Mouse (Mus musculus): ENCODE results near the gene Ppp1r13b. TPM values are rescaled to one million over a fixed set of nuclear protein-coding genes. Genes with fewer than 3 reads are reported as not detected.

Ppp1r13b gene
- polyA plus RNA-seq, 1 experiment from 2014 or later: 5.6 TPM

DNA sequence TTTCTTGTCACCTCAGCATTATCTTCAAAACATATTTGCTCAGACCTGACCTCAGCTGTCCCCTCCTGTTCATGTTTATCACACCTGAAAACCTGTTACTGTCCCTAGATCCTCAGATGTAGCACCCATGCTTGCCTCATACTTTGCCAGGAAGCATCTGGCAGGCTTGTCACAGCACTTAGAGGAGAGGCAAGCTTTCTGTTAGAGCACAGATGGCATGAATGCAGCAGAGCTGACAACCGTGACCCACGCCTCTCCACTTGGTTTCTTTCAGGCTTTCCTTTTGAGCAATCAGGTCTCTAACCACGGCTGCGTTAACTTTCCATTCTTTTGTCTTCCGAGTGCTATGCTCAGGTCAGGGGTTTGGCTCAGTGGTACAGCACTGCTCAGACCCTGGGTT lies 78.5 kb downstream of the Ppp1r13b start:
- H3K9me3 ChIP-seq (ENCODE audit: control insufficient read depth, low read length): no peaks in the 10 kb centered on the region
- H3K4me2 ChIP-seq (ENCODE audit: low read depth, low read length): no peak overlapping the region
- no peak overlapping the region for H3K4me3 ChIP-seq (ENCODE audit: low read length)
- H3K9ac ChIP-seq (ENCODE audit: low read depth, low read length): no peak overlapping the region
- H3K4me1 ChIP-seq (ENCODE audit: control insufficient read depth, insufficient read depth, low read length): no peaks in the 10 kb centered on the region
- H3K27me3 ChIP-seq (replicated peaks; ENCODE audit: control insufficient read depth, insufficient read depth, low read length): no peaks in the 10 kb centered on the region
- no peak overlapping the region for H3K27ac ChIP-seq (ENCODE audit: low read length)
- peaks cover 35% of the 10 kb centered on the region for H3K36me3 ChIP-seq (ENCODE audit: control insufficient read depth, insufficient read depth, low read length)
- WGBS: 88% methylated on average over 5 of the region's 5 CpGs
- no peak for ATAC-seq

- Histone ChIP-seq H3K4me3 (ENCODE audit: low read length) (no peak overlapping the region), H3K36me3 (ENCODE audit: control insufficient read depth, insufficient read depth, low read length) (peaks cover 41% of the 10 kb centered on the region), H3K9me3 (ENCODE audit: control insufficient read depth, low read length) (no peaks in the 10 kb centered on the region), H3K4me2 (ENCODE audit: low read depth, low read length) (no peak overlapping the region), H3K9ac (ENCODE audit: low read depth, low read length) (no peak overlapping the region), H3K4me1 (ENCODE audit: control insufficient read depth, insufficient read depth, low read length) (no peaks in the 10 kb centered on the region), H3K27me3 (replicated peaks; ENCODE audit: control insufficient read depth, insufficient read depth, low read length) (no peaks in the 10 kb centered on the region), H3K27ac (ENCODE audit: low read length) (no peak overlapping the region)
- 90% methylated on average over 12 of the region's 12 CpGs for WGBS
- ATAC-seq: no peak
Measured at GRCm38 (mm10) chr12:111827556-111827955, 80.4 kb downstream of the Ppp1r13b start.

- WGBS: 61% methylated on average over 4 of the region's 4 CpGs
- Histone ChIP-seq H3K4me3 (ENCODE audit: low read length) (no peak overlapping the region), H3K27ac (ENCODE audit: low read length) (no peak overlapping the region), H3K4me1 (ENCODE audit: control insufficient read depth, insufficient read depth, low read length) (peaks cover 38% of the 10 kb centered on the region), H3K4me2 (ENCODE audit: low read depth, low read length) (no peak overlapping the region), H3K9me3 (ENCODE audit: control insufficient read depth, low read length) (no peaks in the 10 kb centered on the region), H3K9ac (ENCODE audit: low read depth, low read length) (peak overlapping the region; percentile 26; the same call in 1 of the 2 replicates), H3K36me3 (ENCODE audit: control insufficient read depth, insufficient read depth, low read length) (peaks cover 26% of the 10 kb centered on the region), H3K27me3 (replicated peaks; ENCODE audit: control insufficient read depth, insufficient read depth, low read length) (no peaks in the 10 kb centered on the region)
- no peak for ATAC-seq
Measured at GRCm38 (mm10) chr12:111821931-111822330, 86.0 kb downstream of the Ppp1r13b start.

- no peak for ATAC-seq
- H3K4me3 ChIP-seq (ENCODE audit: low read length): no peak overlapping the region
- H3K27ac ChIP-seq (ENCODE audit: low read length): peak overlapping the region; percentile 79
- 0 out of 2 replicates have a peak overlapping the region, but pooled peaks have one; percentile 3 for H3K9ac ChIP-seq (ENCODE audit: low read depth, low read length)
- WGBS: 45% methylated on average over 7 of the region's 7 CpGs
- peaks cover 22% of the 10 kb centered on the region for H3K36me3 ChIP-seq (ENCODE audit: control insufficient read depth, insufficient read depth, low read length)
- H3K9me3 ChIP-seq (ENCODE audit: control insufficient read depth, low read length): no peaks in the 10 kb centered on the region
- peaks cover 50% of the 10 kb centered on the region for H3K4me1 ChIP-seq (ENCODE audit: control insufficient read depth, insufficient read depth, low read length)
- no peak overlapping the region for H3K4me2 ChIP-seq (ENCODE audit: low read depth, low read length)
- no peaks in the 10 kb centered on the region for H3K27me3 ChIP-seq (replicated peaks; ENCODE audit: control insufficient read depth, insufficient read depth, low read length)
Measured at GRCm38 (mm10) chr12:111820708-111821107, 87.2 kb downstream of the Ppp1r13b start.

- Histone ChIP-seq H3K4me2 (ENCODE audit: low read depth, low read length) (peak overlapping the region; percentile 17; the same call in 1 of the 2 replicates), H3K27ac (ENCODE audit: low read length) (peak overlapping the region; percentile 79; the same call in 1 of the 2 replicates), H3K36me3 (ENCODE audit: control insufficient read depth, insufficient read depth, low read length) (peaks cover 18% of the 10 kb centered on the region), H3K27me3 (replicated peaks; ENCODE audit: control insufficient read depth, insufficient read depth, low read length) (no peaks in the 10 kb centered on the region), H3K9me3 (ENCODE audit: control insufficient read depth, low read length) (no peaks in the 10 kb centered on the region), H3K4me1 (ENCODE audit: control insufficient read depth, insufficient read depth, low read length) (peaks cover 57% of the 10 kb centered on the region), H3K9ac (ENCODE audit: low read depth, low read length) (peak overlapping the region; percentile 44), H3K4me3 (ENCODE audit: low read length) (no peak overlapping the region)
- WGBS: 58% methylated on average over 8 of the region's 8 CpGs
- no peak for ATAC-seq
Measured at GRCm38 (mm10) chr12:111819936-111820335, 88.0 kb downstream of the Ppp1r13b start.

GRCm38 (mm10) chr12:111817991-111818390 lies 89.9 kb downstream of the Ppp1r13b start:
- peak overlapping the region; percentile 17 for H3K4me2 ChIP-seq (ENCODE audit: low read depth, low read length)
- H3K4me1 ChIP-seq (ENCODE audit: control insufficient read depth, insufficient read depth, low read length): peaks cover 62% of the 10 kb centered on the region
- no peak for ATAC-seq
- peak overlapping the region; percentile 30; the same call in 1 of the 2 replicates for H3K9ac ChIP-seq (ENCODE audit: low read depth, low read length)
- H3K36me3 ChIP-seq (ENCODE audit: control insufficient read depth, insufficient read depth, low read length): peaks cover 6% of the 10 kb centered on the region; the same call in 1 of the 2 replicates
- H3K27ac ChIP-seq (ENCODE audit: low read length): peak overlapping the region; percentile 97
- 62% methylated on average over 8 of the region's 8 CpGs for WGBS
- H3K27me3 ChIP-seq (replicated peaks; ENCODE audit: control insufficient read depth, insufficient read depth, low read length): no peaks in the 10 kb centered on the region
- peak overlapping the region; percentile 19; the same call in 1 of the 2 replicates for H3K4me3 ChIP-seq (ENCODE audit: low read length)
- H3K9me3 ChIP-seq (ENCODE audit: control insufficient read depth, low read length): no peaks in the 10 kb centered on the region

- WGBS: 48% methylated on average over 9 of the region's 9 CpGs
- H3K27ac ChIP-seq (ENCODE audit: low read length): peak overlapping the region; percentile 97
- peak; percentile 32 for ATAC-seq
- peaks cover 63% of the 10 kb centered on the region for H3K4me1 ChIP-seq (ENCODE audit: control insufficient read depth, insufficient read depth, low read length)
- H3K9ac ChIP-seq (ENCODE audit: low read depth, low read length): peak overlapping the region; percentile 90
- peaks cover 3% of the 10 kb centered on the region; the same call in 1 of the 2 replicates for H3K36me3 ChIP-seq (ENCODE audit: control insufficient read depth, insufficient read depth, low read length)
- peak overlapping the region; percentile 72 for H3K4me2 ChIP-seq (ENCODE audit: low read depth, low read length)
- no peaks in the 10 kb centered on the region for H3K27me3 ChIP-seq (replicated peaks; ENCODE audit: control insufficient read depth, insufficient read depth, low read length)
- H3K4me3 ChIP-seq (ENCODE audit: low read length): peak overlapping the region; percentile 93
- no peaks in the 10 kb centered on the region for H3K9me3 ChIP-seq (ENCODE audit: control insufficient read depth, low read length)
Measured at GRCm38 (mm10) chr12:111816967-111817366, 90.9 kb downstream of the Ppp1r13b start.

GRCm38 (mm10) chr12:111816528-111816927 lies 91.4 kb downstream of the Ppp1r13b start:
- Histone ChIP-seq H3K4me2 (ENCODE audit: low read depth, low read length) (peak overlapping the region; percentile 72), H3K27ac (ENCODE audit: low read length) (peak overlapping the region; percentile 97), H3K4me3 (ENCODE audit: low read length) (peak overlapping the region; percentile 93), H3K27me3 (replicated peaks; ENCODE audit: control insufficient read depth, insufficient read depth, low read length) (no peaks in the 10 kb centered on the region), H3K9me3 (ENCODE audit: control insufficient read depth, low read length) (no peaks in the 10 kb centered on the region), H3K36me3 (ENCODE audit: control insufficient read depth, insufficient read depth, low read length) (peaks cover 3% of the 10 kb centered on the region; the same call in 1 of the 2 replicates), H3K9ac (ENCODE audit: low read depth, low read length) (peak overlapping the region; percentile 90), H3K4me1 (ENCODE audit: control insufficient read depth, insufficient read depth, low read length) (peaks cover 62% of the 10 kb centered on the region)
- WGBS: 42% methylated on average over 13 of the region's 13 CpGs
- no peak for ATAC-seq

DNA sequence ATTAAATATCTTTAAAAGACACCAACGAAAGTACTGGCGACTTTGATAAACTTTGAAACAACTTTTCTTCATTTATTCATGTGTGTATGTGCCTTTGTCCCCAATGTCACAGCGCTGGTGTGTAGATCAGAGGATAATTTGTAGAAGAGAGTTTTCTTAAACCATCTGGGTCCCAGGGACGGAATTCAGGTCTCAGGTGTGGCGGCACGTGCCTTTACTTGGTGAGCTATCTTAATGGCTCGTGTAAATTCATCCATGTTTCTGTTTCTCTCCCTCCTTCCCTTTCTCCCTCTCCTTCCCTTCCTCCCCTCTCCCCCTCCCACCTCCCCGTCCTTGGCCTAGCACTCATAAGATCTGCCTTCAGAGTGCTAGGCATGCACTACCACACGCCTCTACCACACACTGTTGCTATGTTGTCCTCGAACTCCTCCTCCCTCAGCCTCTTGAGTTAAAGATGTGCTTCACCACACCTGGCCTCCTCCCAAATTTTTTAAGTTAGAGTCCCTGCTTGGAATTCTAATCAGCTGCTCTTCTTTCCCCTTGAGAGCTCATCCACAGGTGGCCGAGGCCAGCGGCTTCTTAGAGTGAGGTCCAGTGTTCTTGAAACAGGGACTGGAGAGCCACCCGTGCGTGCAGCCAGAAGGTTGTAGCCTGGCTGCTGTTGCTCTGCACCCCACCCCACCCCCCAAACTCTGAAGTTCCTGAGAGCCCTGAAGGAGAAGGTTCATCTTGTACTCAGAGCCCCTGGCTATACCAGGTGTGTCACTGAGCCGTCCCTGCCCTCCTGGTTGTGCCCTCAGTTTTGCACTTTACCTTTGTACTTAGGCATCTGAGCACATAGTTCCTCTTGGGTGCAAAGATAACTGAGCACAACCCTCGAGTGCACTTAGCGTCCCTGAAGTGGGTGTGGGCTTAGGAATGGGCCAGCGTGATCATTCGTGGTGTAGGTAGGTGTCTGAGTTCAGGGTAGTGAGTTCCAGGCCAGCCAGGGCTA lies 92.8 kb downstream of the Ppp1r13b start:
- Histone ChIP-seq H3K4me1 (ENCODE audit: control insufficient read depth, insufficient read depth, low read length) (peaks cover 54% of the 10 kb centered on the region), H3K9me3 (ENCODE audit: control insufficient read depth, low read length) (no peaks in the 10 kb centered on the region), H3K9ac (ENCODE audit: low read depth, low read length) (peak overlapping the region; percentile 90), H3K27me3 (replicated peaks; ENCODE audit: control insufficient read depth, insufficient read depth, low read length) (no peaks in the 10 kb centered on the region), H3K4me3 (ENCODE audit: low read length) (peak overlapping the region; percentile 93), H3K36me3 (ENCODE audit: control insufficient read depth, insufficient read depth, low read length) (no peaks in the 10 kb centered on the region), H3K27ac (ENCODE audit: low read length) (peak overlapping the region; percentile 97), H3K4me2 (ENCODE audit: low read depth, low read length) (peak overlapping the region; percentile 72)
- peak; percentile 30 for ATAC-seq
- 21% methylated on average over 19 of the region's 19 CpGs for WGBS

Measured in intestine, embryonic 16.5 days (tissue).